Mouse (Mus musculus): Measurements from ENCODE around the gene Eif2b5.

The Eif2b5 gene

DNA sequence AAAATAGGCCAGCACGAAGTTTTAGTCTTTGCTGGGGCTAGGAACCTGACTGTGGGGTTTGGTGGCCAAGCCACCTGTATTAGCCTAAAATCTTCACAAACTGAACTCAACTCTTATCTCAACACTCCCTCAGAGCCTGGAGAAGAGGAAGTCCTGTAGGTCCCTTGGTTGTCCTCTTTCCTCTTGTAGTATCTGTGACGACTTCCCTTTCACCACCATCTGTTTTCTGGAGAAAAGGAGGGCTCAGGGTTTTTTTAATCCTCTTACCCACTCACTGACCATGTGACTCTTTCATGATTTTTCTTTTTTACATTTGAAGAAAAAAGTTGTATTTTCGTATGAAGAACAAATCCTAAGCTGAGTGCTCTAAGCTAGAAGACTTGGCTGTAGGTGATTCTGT lies 41.0 kb downstream of the Eif2b5 start:
- DNase-seq: no peak

DNA sequence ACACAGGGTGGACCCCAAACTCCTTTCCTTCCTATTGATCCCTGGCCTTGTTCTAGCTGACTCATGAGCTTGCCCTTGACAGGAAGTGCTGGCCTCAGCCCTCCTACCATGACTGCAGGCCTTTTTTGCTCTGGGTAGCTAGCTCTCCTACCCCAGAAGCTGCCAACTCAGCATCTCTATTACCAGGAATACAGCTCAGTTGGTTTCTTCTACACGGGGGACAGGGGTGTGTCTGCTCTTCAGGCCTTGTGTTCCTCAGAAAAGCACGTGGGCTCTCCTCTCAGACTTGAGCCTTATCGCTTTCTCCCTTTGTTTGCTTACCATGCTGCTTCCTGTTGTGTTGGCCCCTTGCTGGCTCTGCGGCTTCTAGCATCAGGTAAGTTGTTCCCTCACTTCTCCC lies 41.8 kb downstream of the Eif2b5 start:
- DNase-seq: no peak

DNA sequence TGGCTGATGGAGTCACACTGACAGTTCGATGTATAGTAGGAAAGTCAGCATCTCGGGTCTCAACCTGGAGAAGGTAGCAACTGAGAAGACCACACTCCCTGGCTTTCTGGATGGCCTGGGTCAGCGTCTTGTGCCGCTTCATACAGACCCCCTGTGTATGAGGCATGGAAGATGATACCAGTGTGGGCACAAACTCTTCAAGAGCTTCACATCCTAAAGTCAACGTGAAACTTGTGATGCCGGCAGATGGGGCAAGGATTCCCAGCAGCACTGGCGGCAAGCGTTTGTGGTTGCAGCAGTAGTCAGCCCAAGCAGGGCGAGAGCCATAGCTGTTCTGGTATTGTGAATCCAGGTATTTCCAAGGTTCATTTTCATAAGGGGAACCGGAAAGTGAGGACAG lies 47.1 kb downstream of the Eif2b5 start:
- no peak for DNase-seq

DNA sequence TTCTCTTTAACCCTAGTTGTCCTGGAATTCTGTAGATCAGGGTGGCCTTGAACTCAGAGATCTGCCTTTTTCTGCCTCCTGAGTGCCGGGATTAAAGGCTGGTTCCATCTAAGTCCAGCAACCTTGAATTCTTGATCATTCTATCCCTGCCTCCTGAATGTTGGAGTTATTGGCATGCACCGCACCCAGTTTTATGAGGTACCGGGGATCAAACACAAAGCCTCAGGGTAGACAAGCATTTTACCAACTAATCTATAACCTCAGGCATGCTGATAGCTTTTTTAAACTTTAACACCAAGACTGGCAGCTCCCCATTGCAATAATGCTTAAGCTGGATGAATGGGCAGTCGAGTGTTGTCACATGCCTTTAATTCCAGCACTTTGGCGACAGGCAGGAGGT lies 48.8 kb downstream of the Eif2b5 start:
- DNase-seq: no peak

DNA sequence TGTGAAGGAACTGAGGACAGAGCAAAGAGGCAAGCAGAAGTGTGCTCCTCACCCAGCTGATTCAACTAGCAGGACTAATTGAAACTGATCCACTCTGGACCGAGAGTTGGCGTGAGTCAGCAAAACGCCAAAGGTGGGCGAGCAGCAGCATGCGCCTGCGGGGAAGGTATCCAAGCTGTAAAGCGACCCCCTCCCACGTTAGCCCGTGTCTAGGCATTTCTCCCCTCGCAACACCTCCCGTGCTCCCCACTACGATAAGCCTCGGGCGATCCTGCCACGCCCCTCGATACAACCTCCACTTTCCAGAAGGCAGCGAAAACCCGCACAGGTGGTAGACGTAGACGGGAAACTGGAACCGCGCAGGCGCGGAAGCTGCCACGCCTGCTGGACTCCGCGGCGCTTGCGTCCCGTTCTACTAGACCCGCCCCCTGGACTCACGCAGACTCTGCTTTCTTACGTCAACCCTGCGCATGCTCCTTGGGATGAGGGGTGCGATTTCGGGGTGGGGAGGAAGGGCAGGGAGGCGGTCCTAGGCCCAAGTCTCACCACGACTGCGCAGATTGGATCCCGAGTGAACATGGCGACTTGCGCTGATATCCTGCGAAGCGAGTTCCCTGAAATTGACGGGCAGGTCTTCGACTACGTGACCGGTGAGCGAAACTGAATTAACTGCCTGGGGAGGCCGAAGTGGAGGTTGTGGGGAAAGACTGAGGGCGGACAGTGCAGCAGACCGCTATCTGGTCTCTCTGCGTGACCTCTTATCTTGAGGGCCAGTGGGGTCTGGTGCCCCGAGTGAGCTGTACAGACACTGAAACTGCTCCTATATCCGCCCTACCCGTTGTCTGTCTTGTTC lies 49.7 kb downstream of the Eif2b5 start, which contains the start of gene Abcf3:
Gene Abcf3 (plus strand): TSS at position 482 of the 853 bp plus-strand sequence.
- DNase-seq: peak; percentile 99

DNA sequence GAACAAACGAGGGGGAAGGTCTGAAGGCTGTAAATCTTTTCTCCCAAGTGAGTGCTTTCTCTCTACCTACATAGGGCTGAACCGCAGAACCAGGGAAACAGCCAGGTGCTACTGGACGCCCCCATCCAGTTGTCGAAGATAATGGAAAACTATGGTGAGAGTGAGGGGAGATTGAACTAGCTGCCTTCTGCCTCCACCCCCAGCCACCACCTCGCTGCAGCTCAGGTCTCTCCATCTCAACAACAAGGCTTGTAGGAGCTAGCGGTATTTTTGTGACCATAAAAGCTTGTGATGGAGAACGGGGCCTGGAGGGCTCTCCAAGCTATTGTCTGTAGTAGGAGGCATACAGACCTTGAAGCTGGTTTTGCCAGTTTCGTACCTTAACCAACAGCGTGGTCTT lies 50.5 kb downstream of the Eif2b5 start:
- no peak for DNase-seq

DNA sequence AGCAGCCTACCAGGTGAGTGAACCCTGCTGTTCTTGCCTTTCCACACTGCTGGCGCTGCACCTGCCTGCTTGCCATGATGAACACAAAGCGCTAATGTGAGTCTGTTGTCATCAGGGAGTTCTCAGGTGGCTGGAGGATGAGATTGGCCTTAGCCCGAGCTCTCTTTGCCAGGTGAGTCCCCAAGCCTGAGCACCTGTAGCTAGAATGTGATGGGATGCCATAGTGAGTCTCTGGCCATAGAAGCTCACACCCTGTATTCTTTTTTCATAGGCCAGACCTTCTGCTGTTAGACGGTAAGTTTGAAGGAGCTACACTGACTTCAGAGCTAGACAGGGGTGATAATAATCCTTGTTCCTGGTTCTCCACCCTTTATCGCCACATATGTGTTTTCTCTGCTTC lies 53.1 kb downstream of the Eif2b5 start:
- DNase-seq: no peak

DNA sequence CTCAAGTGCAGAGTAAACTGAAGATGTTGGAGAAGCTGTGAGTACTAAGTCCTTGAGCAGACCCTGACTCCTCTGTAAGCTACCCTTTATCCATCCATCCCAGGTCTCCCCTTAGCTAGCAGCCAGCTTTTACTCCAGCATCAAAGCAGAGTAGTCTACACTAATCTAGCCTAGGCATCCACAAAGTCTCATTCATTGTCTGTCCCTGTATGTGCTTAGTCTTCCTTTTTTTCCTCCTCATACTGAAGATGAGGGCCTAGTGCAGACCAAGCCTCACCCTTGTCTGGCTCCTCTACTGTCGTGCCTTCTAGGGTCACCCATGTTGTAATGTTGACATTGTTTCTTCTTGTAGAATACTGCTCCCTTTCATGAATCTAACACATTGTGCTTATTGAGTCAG lies 54.0 kb downstream of the Eif2b5 start:
- no peak for DNase-seq

DNA sequence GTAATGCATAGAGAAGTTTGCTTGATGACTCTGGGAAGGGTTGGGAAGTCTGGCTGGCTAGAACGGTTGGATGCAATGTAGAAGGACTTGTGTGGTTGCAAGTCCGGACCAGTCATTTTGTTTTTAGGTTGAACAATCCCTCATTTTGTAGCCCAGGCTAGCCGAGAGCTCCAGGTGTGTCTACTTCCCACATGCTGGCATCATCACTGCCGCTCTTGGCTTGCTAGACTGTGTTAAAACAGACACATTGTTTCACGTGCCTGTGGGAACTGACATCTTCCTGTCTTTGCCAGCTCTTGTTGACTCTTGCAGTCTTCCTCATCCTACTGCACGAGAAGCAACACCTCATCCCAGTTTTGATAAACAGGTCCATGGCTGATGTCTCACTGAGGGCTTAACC lies 56.4 kb downstream of the Eif2b5 start:
- no peak for DNase-seq

DNA sequence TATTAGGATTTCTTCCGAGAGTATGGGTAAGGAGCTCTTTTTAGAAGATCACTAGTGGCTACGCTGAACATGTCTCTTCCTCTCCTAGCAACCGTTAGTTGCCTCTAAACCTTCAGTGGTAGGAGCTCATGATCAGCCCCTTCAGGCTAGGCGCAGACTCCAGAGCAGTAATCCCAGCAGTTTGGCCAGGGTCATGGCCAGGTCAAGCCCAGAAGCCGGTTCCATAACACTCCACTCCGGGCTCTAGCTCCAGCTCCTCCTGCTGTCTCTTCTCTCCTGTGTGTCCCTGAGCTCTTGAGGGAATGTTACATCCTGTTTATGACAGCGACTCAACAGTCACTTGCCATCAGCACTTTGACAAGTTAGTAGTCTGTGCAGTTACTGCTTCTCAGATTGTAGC lies 58.8 kb downstream of the Eif2b5 start:
- DNase-seq: no peak
